Mouse (Mus musculus): Measurements from ENCODE around the gene Cwc27.

Cwc27 gene

DNA sequence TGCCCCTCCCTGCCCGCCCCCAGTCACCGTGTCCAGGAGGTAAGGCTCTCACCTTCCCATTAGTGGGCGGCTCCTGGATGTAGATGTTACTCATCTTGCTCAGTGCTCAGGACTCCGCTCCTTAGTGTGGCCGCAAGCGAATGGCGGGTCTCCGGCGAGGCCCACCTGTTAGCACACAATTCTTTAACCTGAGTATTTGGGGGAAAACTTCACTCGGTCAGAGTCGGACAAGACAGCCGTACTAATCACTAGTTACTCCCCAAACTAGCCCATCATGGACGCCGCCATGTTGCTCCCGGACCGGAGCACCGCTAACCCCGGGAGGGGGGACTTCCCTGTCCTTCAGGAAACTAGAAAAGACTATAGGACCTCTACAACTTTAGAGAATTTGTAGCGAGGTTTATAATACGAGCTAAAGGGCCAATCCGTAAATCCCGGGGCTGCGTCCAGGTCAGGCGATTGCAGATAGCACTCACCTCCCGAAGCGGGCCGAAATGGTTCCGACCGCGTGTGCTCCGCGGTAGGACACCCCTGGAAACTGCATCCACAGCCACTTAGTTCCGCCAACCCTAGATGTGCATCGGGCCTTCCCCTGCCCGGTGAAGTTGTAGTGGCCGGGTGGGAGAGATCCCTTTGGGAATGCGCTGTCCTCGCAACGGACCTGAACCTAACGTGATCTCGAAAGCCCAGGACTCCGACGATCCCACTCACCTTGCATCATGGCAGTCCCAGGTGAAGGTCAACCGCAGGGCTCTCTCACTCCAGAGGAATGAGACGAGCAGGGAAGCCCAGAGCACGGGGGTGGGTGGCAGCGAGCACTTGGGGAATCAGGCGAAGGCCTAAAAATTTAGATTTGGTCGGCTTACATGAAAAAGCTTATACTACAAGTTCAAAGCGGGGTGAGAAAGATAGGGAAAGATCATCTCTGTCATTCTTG lies at the start of gene Cwc27:
Gene Cwc27, minus strand, starts transcription at position 508 of the 937 bp plus-strand sequence.
- peak; percentile 92 for DNase-seq (ENCODE audit: low read depth, low spot score)

- no peak for DNase-seq (ENCODE audit: low read depth, low spot score)
These were observed 49.8 kb upstream of the Cwc27 start for GRCm38 (mm10) chr13:104866726-104867125.

GRCm38 (mm10) chr13:104863127-104863979 lies 46.4 kb upstream of the Cwc27 start, which contains the start of gene Shisal2b:
Gene Shisal2b, minus strand, starts transcription at chr13:104863893.
- no peak for DNase-seq (ENCODE audit: low read depth, low spot score)

- DNase-seq (ENCODE audit: low read depth, low spot score): no peak
These were observed 36.7 kb upstream of the Cwc27 start for GRCm38 (mm10) chr13:104853645-104854044.

- DNase-seq (ENCODE audit: low read depth, low spot score): no peak
These were observed 26.6 kb upstream of the Cwc27 start for GRCm38 (mm10) chr13:104843295-104844089.

DNA sequence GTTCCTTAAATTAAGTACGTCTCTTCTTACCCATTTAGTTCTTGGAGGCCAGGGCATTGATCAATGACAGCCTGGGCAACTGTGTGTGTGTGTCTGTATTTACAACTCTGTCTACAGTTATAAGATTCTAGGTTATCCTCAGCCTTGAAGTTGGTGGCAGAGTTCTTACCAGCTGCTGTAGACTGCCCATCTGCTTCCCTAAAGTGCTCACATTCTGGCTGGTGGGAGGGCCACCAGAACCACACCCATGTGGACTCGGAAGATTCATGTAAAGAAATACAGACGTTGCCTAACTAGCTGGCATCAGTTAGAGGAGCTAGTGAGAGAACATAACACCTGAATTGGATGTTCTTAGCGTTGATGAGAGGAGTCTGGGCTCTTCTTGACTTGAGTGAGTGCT lies 25.0 kb upstream of the Cwc27 start:
- no peak for DNase-seq (ENCODE audit: low read depth, low spot score)

DNA sequence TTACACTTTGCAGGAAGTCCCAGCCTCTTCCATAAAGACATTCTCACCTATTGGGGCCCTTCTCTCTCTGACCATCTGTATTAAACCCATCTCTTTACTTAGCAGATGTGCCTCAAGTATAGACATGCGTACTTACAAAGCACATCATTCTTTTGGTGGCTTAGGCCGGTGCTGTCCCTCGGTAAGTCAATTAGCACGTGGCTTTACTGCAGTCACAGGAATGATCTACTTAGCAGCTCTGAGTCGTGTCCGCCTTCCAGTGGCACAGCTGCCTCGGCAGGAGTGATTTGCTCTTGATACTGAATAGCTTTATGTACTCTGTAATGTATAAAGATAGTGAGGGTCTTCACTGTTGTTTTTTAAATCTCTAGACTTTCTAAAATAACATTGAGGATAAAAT lies 20.7 kb upstream of the Cwc27 start:
- no peak for DNase-seq (ENCODE audit: low read depth, low spot score)

DNA sequence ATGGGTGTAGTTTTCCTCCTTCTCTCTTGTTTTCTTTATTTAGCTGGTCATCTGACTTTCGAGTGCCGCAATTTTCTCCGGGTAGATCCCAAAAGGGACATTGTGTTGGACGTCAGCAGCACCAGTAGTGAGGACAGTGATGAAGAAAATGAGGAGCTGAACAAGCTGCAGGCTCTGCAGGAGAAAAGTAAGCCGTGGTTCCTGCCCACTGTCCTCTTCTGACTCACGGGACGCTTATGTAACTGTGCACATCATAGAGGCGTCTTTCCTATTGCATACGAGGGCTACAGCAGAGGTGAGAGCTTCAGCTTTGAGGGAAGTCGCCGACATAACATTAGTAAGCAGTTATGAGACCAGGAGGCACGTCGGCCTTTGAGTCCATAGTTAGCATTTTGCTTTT lies 15.9 kb upstream of the Cwc27 start:
- DNase-seq (ENCODE audit: low read depth, low spot score): peak; percentile 22

DNA sequence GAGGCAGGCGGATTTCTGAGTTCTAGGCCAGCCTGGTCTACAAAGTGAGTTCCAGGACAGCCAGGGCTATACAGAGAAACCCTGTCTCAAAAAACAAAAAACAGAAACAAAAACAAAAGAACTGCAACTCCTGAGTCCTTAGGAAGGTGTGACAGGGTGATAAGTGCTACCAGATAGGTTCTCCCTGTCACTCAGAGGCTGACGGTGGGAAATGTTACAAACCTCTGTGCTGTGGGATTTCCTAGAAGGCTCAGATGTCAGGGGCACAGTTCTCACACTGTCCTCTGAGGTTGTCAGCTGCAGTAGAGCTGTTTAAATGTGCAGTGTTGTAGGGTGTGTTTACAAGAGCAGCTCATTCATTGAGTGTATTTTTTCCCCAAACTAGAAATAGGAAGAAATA lies 8.5 kb upstream of the Cwc27 start:
- no peak for DNase-seq (ENCODE audit: low read depth, low spot score)

GRCm38 (mm10) chr13:104822411-104822838 lies 5.5 kb upstream of the Cwc27 start:
- no peak for DNase-seq (ENCODE audit: low read depth, low spot score)

DNA sequence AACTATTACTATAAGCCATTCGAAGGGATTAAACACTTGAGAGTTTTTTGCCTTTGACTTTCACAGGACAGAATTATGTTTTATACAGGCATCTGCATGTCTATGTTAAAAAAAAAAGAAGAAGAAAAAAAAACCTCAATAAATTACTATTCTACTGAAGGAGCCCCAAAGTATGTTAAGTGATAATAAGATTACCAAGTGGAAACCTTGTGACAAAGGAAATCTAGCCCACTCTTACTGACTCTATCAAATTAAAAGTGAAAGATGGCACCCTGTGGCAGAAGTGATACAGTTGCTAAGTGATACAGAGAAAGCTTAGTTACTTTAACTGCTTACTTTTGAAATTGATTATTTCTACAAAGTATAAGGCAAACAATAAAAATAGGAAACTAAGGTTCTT lies 5.0 kb upstream of the Cwc27 start:
- DNase-seq (ENCODE audit: low read depth, low spot score): no peak

GRCm38 (mm10) chr13:104821192-104821591 lies 4.2 kb upstream of the Cwc27 start:
- no peak for DNase-seq (ENCODE audit: low read depth, low spot score)

DNA sequence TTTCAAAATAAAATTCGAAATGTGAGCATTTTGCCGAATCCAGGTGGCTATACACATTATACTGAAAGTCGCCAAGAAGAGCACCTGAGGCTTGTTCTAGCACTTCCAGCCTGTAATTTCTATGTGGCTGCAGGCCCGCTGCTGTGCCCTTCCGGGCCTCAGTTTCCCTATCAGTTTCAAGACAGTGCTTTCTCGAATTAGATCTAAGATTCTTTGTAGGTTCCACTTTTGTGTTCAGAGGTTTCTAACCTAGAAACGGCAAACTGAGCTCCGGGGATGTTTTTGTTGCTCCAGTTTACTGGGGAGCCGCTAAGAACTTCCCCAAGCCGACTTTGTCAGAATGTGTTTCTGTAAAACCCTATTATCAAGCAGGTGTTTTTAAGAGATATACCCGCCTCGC lies 754 bp upstream of the Cwc27 start:
- DNase-seq (ENCODE audit: low read depth, low spot score): no peak

DNA sequence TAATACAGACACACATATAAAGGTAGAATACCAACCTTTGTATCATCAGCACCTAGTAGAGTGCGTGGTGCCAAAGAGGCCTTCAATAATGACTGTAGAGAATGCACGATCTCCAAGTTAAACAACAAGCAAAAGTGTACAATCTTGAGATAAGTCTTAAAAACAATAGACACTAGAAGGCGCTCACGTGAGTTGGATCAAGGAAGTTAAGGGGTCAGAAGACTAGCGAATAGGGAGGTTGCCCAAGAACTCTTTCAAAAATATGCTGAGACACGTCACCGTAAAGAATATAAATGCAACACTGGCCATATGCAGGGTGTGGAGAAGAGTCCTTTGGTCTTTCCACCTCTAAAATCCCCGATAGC lies 690 bp downstream of the Cwc27 start:
- peak; percentile 12 for DNase-seq (ENCODE audit: low read depth, low spot score)

GRCm38 (mm10) chr13:104805681-104806080 lies 11.3 kb downstream of the Cwc27 start:
- DNase-seq (ENCODE audit: low read depth, low spot score): peak; percentile 61

DNA sequence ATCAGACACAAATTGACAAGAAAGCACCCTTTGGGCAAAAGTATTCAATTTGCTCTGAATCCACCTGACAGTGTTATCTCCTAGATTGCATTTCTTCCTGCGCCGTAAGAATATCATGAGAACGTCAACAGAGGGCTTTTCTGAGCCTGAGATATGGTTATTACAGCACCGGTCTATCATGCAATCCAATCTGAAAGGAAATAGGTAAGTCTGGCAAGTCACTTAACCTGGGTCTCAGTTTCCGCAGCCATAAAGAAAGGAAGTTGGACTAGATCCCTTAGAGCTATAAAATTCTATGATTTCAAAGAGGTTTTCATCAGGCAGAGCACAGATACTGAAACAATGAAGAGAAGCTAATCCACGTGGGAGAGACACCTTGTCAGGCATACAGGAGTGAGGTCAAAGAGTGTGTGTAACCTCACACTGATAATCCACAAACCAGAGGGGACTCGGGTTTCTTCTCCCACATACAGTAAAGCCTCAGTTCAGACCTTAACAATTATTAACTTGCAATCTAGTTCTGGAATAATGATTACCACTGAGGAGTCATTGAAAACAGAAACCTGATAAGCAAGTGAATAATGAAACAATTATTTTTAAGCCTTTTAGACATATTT lies 17.3 kb downstream of the Cwc27 start:
- no peak for DNase-seq (ENCODE audit: low read depth, low spot score)

DNA sequence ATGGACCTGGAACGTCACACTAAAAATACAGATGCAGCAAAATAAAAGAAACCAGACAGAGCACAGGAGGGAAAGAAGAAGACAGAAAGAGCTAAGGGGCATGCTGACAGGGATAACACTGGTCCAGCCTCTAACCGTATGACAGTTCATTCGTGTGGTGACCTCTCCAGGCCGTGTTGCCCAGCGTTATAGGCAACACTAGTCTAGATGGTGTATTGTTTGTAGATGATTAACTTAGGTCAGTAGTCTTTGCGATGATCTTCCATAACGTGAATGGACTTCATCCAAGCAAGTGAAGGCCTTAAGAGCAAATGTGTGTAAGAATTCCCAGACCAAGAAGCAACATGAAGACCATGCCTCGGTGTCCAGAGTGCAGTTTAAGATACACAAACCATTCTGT lies 17.9 kb downstream of the Cwc27 start:
- no peak for DNase-seq (ENCODE audit: low read depth, low spot score)

DNA sequence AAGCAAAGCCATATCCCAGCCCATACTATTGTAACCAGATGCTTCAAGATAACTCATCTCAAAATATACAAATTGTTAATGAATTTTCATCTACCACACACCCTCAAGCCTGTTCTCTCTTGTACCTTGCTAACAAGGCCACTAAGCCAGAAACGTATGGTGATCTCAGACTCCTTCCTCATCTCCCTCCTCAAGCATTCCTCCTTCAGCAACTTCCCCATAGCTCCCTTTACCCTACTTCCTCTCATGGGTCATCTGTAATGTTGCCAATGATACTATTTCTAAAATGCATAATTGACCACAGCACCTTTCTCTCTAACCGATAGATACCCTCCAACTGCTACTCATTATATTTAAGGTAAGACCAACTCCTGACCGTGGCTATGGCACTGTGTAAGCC lies 22.5 kb downstream of the Cwc27 start:
- DNase-seq (ENCODE audit: low read depth, low spot score): no peak

- DNase-seq (ENCODE audit: low read depth, low spot score): no peak
These were observed 24.8 kb downstream of the Cwc27 start, which contains the start of gene Srek1ip1 for GRCm38 (mm10) chr13:104792184-104792583. Gene Srek1ip1, plus strand, starts transcription at chr13:104792484.

DNA sequence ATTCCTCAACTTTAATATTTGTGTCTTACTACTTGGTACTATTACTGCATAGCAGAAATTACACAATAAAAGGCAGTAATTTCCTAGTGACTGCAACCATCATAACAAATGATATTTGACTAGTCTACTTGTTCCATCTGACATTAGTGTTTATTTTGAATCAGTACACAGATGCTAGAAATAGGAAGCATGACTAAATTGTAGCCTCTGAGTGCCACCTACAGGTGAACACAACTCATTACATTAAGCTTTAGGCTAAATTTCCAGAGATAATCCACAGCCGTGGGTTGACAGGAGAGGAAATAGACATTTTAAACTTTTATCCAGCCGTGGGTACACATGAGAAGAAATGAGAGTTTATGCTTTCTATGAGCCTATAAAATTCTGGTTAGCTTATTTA lies 27.3 kb downstream of the Cwc27 start:
- peak; percentile 24 for DNase-seq (ENCODE audit: low read depth, low spot score)

DNA sequence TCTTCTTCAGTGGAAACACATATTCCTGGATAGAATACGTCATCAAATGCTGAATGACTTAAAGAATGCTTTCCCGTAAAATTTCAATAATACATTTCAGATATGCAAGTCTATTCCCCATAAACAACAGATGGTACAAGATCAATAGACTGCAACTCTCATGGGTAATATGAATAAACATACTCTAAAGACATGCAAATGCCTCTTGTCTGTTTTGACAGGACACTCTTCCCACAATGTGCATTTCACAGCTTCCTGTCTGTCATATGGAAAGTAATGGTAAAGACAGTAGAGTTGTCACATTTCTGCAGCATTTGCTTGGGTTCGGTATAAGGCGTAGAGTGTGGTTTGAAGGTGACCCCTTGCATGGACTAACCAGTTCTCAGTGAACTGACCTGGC lies 29.7 kb downstream of the Cwc27 start:
- DNase-seq (ENCODE audit: low read depth, low spot score): no peak

Data from telencephalon, adult 2 months (tissue).